Mouse (Mus musculus) limb, embryonic 12.5 days (tissue): Measurements from ENCODE around the gene Bbs4. TPM values are rescaled to one million over a fixed set of nuclear protein-coding genes. Genes with fewer than 3 reads are reported as not detected.

Experiments
- ATAC-seq: fragments of 200-750 bp; cut with Nextera tagmentation; 2 replicates; pipeline ENCODE4 v1.8.0; 2017; ENCODE audit warnings: low read depth, moderate TSS enrichment; ENCODE audit not compliant: insufficient number of reproducible peaks, insufficient read depth, low FRiP score, low TSS enrichment
- H3K27ac ChIP-seq: fragments of 300-500 bp; sonication (generic); 2 replicates; pipeline ENCODE4 v1.5.1; 2016; ENCODE audit warnings: mild to moderate bottlenecking, moderate library complexity
- H3K27me3 ChIP-seq: fragments of 300-500 bp; sonication (generic); 2 replicates; pipeline ENCODE4 v1.6.1; 2016; ENCODE audit warnings: mild to moderate bottlenecking, moderate library complexity
- H3K36me3 ChIP-seq: fragments of 300-500 bp; sonication (generic); 2 replicates; pipeline ENCODE4 v1.6.1; 2016; ENCODE audit warnings: mild to moderate bottlenecking, moderate library complexity
- H3K4me1 ChIP-seq: fragments of 300-500 bp; sonication (generic); replicated peaks from 2 replicates; pipeline ENCODE4 v1.6.1; 2016
- H3K4me2 ChIP-seq: fragments of 300-500 bp; sonication (generic); 2 replicates; pipeline ENCODE4 v1.6.1; 2016; ENCODE audit warnings: mild to moderate bottlenecking, moderate library complexity
- H3K4me3 ChIP-seq: fragments of 300-500 bp; sonication (generic); replicated peaks from 2 replicates; pipeline ENCODE4 v1.5.1; 2016; ENCODE audit warnings: mild to moderate bottlenecking
- H3K9ac ChIP-seq: fragments of 300-500 bp; sonication (generic); replicated peaks from 2 replicates; pipeline ENCODE4 v1.6.1; 2016; ENCODE audit warnings: mild to moderate bottlenecking, moderate library complexity
- H3K9me3 ChIP-seq: fragments of 300-500 bp; sonication (generic); 2 replicates; pipeline ENCODE4 v1.6.1; 2016; ENCODE audit warnings: mild to moderate bottlenecking, moderate library complexity
- WGBS: fragments of 180-500 bp; shearing (Covaris S2); methylation state at CpG from one replicate; pipeline ENCODE4 v1.1.7; 2016; 5-methylcytosine and 5-hydroxymethylcytosine counted together
- polyA plus RNA-seq: library from polyadenylated mRNA; unstranded; fragments of >200 nt; fragmentation: Nextera tagmentation; extraction: Ambion mirVana; gene quantifications from 2 replicates; pipeline ENCODE4 v1.2.1, GENCODE M21; 2016

Gene Bbs4
- polyA plus RNA-seq, 1 experiment from 2014 or later: 17.2 TPM

GRCm38 (mm10) chr9:59291688-59292492 lies 61.4 kb downstream of the Bbs4 start:
- Histone ChIP-seq H3K4me1 (peaks cover 43% of the 10 kb centered on the region), H3K36me3 (no peaks in the 10 kb centered on the region), H3K27me3 (no peaks in the 10 kb centered on the region), H3K27ac (peak overlapping the region; percentile 97), H3K4me2 (peak overlapping the region; percentile 69), H3K9me3 (no peaks in the 10 kb centered on the region), H3K9ac (peak overlapping the region; percentile 95), H3K4me3 (peak overlapping the region; percentile 97)
- 2% methylated on average over 46 of the region's 50 CpGs for WGBS
- ATAC-seq: no peak

DNA sequence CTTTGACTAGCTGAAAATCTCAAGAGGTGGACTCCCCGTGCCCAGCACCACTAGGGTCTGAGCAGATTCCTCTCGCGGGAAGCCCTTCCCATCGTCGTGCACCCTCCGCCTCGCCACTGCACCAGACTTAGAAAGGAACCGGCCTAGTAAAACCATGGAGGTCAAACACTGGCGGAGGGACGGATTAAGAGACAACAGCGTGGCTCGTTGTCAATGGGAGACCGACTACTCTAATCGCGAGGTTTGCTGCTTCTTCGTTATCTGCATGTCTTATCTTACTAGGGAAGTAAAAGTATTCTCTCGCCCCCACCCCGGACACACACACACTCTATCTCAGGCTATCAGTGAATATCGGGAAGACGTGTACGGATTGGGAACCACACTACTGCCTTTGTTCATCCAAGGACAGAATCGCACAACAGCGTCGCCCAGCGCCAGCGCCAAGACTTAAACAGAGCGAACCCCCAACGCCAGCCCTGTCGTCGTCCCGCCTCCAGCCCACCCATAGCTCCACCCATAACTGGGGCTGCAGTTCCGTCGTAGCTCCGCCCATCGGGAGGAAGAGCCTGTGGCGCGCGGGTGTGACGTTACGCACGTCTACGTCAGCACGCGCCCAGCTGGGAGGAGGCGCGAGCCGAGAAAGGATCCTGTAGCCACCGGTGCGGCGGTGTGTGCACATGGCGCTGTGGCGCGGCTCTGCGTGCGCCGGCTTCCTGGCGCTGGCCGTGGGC lies 62.2 kb downstream of the Bbs4 start, which contains the start of gene Adpgk:
Gene Adpgk, plus strand, starts transcription at position 602 of the 731 bp plus-strand sequence.
- peak within 1 kb of the TSS; percentile 97 for H3K4me3 ChIP-seq
- no peaks in the 10 kb centered on the region for H3K27me3 ChIP-seq
- peak within 1 kb of the TSS; percentile 69 for H3K4me2 ChIP-seq
- 2% methylated on average over 58 of the region's 58 CpGs for WGBS
- H3K9ac ChIP-seq: peak within 1 kb of the TSS; percentile 95
- peak within 1 kb of the TSS; percentile 97 for H3K27ac ChIP-seq
- peaks cover 43% of the 10 kb centered on the region for H3K4me1 ChIP-seq
- H3K9me3 ChIP-seq: no peaks in the 10 kb centered on the region
- H3K36me3 ChIP-seq: no peaks in the 10 kb centered on the region
- ATAC-seq: peak; percentile 94

- peak overlapping the region; percentile 27; the same call in 1 of the 2 replicates for H3K4me2 ChIP-seq
- no peaks in the 10 kb centered on the region for H3K9me3 ChIP-seq
- peak overlapping the region; percentile 97 for H3K27ac ChIP-seq
- no peaks in the 10 kb centered on the region for H3K27me3 ChIP-seq
- 22% methylated on average over 6 of the region's 6 CpGs for WGBS
- ATAC-seq: no peak
- H3K4me3 ChIP-seq: no peak overlapping the region
- no peak overlapping the region for H3K9ac ChIP-seq
- peaks cover 47% of the 10 kb centered on the region for H3K4me1 ChIP-seq
- no peaks in the 10 kb centered on the region for H3K36me3 ChIP-seq
Observed at GRCm38 (mm10) chr9:59289529-59290115, 63.7 kb downstream of the Bbs4 start.

DNA sequence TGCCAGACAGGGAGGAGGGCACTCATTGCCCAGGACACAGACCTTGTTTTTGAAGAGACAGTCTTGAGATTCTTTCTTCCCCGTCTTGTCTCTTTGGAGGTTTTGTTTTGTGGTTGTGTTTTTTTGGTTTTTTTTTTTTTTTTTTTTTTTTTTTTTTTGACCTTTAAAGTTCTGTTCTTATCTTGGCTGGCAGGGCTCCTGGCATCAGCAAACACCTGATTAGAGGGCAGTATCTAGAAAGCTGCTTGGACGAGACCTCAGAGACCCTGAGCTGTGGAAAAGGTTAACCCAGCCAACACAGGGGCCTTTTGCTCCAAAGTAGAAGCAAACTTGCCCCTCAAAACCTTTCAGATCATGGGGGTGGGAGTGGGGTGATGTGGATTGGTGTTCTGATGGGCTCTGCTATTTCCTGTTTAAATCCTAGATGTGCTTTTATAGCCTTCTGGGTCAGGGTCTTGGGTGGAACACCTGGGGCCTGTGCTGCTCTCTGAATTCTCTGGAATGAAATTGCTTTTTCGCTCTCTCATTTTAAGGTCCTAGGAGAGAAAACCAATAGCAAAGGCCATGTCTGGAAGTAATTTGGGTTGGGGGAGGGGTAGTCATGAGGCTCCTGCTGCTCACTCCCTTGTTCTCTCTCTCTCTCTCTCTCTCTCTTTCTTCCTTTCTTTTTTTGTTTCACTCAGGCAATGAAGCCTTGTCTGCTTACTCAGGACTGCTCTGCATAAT lies 64.5 kb downstream of the Bbs4 start:
- Histone ChIP-seq H3K27ac (peak overlapping the region; percentile 97), H3K9me3 (no peaks in the 10 kb centered on the region), H3K27me3 (no peaks in the 10 kb centered on the region), H3K36me3 (no peaks in the 10 kb centered on the region), H3K4me1 (peaks cover 47% of the 10 kb centered on the region), H3K9ac (no peak overlapping the region), H3K4me3 (no peak overlapping the region), H3K4me2 (peak overlapping the region; percentile 27)
- 34% methylated on average over 3 of the region's 3 CpGs for WGBS
- ATAC-seq: 0 out of 2 replicates have a peak, but pooled peaks have one; percentile 18

DNA sequence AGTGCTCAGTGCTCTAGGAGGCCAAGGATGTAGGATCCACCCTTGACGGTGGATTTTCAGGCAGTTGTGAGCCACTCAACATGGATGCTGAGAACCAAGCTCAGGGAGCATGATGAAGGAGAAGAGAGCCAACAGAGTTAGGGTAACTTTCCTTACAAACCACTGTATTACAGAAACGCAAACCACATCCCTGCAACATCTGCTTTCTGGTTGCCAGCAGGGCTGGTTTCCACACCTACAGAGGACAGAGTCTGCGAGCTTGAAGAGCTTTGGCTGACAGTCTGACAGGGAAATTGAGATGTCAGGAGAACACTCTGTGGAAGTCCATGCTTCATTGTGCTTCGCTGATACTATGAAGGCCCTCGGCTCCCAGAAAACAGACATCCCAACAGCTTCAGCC lies 65.2 kb downstream of the Bbs4 start:
- Histone ChIP-seq H3K9ac (no peak overlapping the region), H3K4me3 (no peak overlapping the region), H3K27me3 (no peaks in the 10 kb centered on the region), H3K9me3 (no peaks in the 10 kb centered on the region), H3K36me3 (no peaks in the 10 kb centered on the region), H3K4me1 (peaks cover 42% of the 10 kb centered on the region), H3K27ac (peak overlapping the region; percentile 97), H3K4me2 (no peak overlapping the region)
- WGBS: 63% methylated on average over 5 of the region's 5 CpGs
- ATAC-seq: no peak

DNA sequence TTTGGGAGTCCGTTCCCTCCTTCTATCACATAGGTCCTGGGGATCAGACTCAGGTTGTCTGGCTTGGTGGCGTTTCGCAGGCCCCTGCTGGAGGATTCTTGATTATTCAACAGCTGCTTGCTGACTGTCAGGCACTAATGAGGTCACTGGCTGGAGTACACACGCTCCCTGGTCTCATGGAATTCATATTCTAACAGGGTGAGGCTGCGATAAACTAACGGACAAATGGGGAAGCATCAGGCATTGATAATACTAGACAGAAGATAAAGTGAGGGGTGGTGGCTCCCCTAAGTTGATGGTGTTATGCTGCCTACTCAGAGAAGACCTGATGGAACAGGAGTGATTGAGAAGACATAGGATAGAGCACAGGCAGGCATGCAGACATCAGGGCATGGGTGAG lies 67.7 kb downstream of the Bbs4 start:
- no peak overlapping the region for H3K4me2 ChIP-seq
- H3K4me1 ChIP-seq: peaks cover 37% of the 10 kb centered on the region
- no peak overlapping the region for H3K4me3 ChIP-seq
- no peak for ATAC-seq
- 77% methylated on average over 6 of the region's 6 CpGs for WGBS
- H3K9me3 ChIP-seq: no peaks in the 10 kb centered on the region
- no peaks in the 10 kb centered on the region for H3K36me3 ChIP-seq
- no peak overlapping the region for H3K9ac ChIP-seq
- no peaks in the 10 kb centered on the region for H3K27me3 ChIP-seq
- no peak overlapping the region for H3K27ac ChIP-seq

GRCm38 (mm10) chr9:59282683-59282986 lies 70.7 kb downstream of the Bbs4 start:
- peaks cover 7% of the 10 kb centered on the region for H3K4me1 ChIP-seq
- no peaks in the 10 kb centered on the region for H3K27me3 ChIP-seq
- peak overlapping the region; percentile 41 for H3K4me2 ChIP-seq
- H3K9ac ChIP-seq: no peak overlapping the region
- WGBS: 55% methylated on average over 7 of the region's 7 CpGs
- no peaks in the 10 kb centered on the region for H3K9me3 ChIP-seq
- no peak for ATAC-seq
- 0 out of 2 replicates have a peak overlapping the region, but pooled peaks have one; percentile 8 for H3K4me3 ChIP-seq
- H3K27ac ChIP-seq: no peak overlapping the region
- no peaks in the 10 kb centered on the region for H3K36me3 ChIP-seq

- H3K4me2 ChIP-seq: peak overlapping the region; percentile 41
- no peak for ATAC-seq
Observed at GRCm38 (mm10) chr9:59281871-59282682, 71.2 kb downstream of the Bbs4 start.

GRCm38 (mm10) chr9:59280888-59281287 lies 72.4 kb downstream of the Bbs4 start:
- H3K4me2 ChIP-seq: no peak overlapping the region

More at GRCm38 (mm10) chr9:59281871-59282682, 71.2 kb downstream of the Bbs4 start:
- Histone ChIP-seq H3K27me3 (no peaks in the 10 kb centered on the region), H3K9ac (no peak overlapping the region), H3K4me1 (0 out of 2 replicates have a peak, but pooled peaks cover 7% of the 10 kb centered on the region), H3K36me3 (no peaks in the 10 kb centered on the region), H3K9me3 (no peaks in the 10 kb centered on the region), H3K27ac (no peak overlapping the region), H3K4me3 (0 out of 2 replicates have a peak overlapping the region, but pooled peaks have one; percentile 8)
- WGBS: 42% methylated on average over 27 of the region's 27 CpGs

DNA sequence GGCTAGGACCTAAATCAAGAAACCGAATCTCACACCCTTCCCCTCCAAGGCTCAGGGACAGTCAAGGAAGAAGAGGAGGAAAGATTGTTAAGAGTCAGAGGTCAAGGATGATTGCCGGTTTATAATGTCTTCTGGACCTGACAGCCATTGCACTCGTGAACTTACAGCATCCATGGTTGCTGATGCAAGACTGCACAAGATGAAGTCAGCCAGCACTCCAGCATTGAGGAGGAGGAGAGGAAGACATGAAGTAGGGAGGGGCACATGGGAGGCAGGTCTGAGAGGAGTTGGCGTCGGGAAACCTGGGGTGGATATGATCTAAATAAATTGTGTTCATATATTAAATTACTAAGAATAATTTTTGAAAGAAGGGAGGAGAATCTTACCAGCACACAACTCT lies 74.6 kb downstream of the Bbs4 start:
- no peak overlapping the region for H3K4me2 ChIP-seq
- no peaks in the 10 kb centered on the region for H3K36me3 ChIP-seq
- no peak for ATAC-seq
- 0 out of 2 replicates have a peak, but pooled peaks cover 4% of the 10 kb centered on the region for H3K4me1 ChIP-seq
- no peak overlapping the region for H3K4me3 ChIP-seq
- H3K9me3 ChIP-seq: no peaks in the 10 kb centered on the region
- WGBS: 82% methylated on average over 5 of the region's 5 CpGs
- no peaks in the 10 kb centered on the region for H3K27me3 ChIP-seq
- H3K27ac ChIP-seq: no peak overlapping the region
- H3K9ac ChIP-seq: no peak overlapping the region

More at GRCm38 (mm10) chr9:59280888-59281287, 72.4 kb downstream of the Bbs4 start:
- Histone ChIP-seq H3K36me3 (no peaks in the 10 kb centered on the region), H3K9me3 (no peaks in the 10 kb centered on the region), H3K9ac (no peak overlapping the region), H3K27ac (no peak overlapping the region), H3K4me3 (no peak overlapping the region), H3K27me3 (no peaks in the 10 kb centered on the region), H3K4me1 (0 out of 2 replicates have a peak, but pooled peaks cover 7% of the 10 kb centered on the region)
- 93% methylated on average over 5 of the region's 5 CpGs for WGBS
- ATAC-seq: no peak
